Mouse (Mus musculus) heart, postnatal 14 days (tissue): Measurements from ENCODE around the gene Gal3st2b. TPM values are rescaled to one million over a fixed set of nuclear protein-coding genes. Genes with fewer than 3 reads are reported as not detected.
"Not testable (repeated sequence)": the region's sequence is repeated elsewhere in the genome, so short reads cannot be mapped to it uniquely, and the experiment has no call there.

Source experiments
- DNase-seq, 2 experiments: peaks; one replicate each; pipeline ENCODE4 v3.0.0; 2021 to 2022
- intact Hi-C: fragments of 180-260 bp; cut with DNase I; formaldehyde crosslinking; loops from one replicate; pipeline ENCODE4 v1.15.1; 2025
- total RNA-seq, 2 experiments: library from RNA; stranded (reverse); gene quantifications; 2 replicates each; pipeline ENCODE4 v1.2.3; 2021

Gal3st2b gene
- total RNA-seq, 2 experiments from 2014 or later, result 0.78 to 1.1 TPM

DNA sequence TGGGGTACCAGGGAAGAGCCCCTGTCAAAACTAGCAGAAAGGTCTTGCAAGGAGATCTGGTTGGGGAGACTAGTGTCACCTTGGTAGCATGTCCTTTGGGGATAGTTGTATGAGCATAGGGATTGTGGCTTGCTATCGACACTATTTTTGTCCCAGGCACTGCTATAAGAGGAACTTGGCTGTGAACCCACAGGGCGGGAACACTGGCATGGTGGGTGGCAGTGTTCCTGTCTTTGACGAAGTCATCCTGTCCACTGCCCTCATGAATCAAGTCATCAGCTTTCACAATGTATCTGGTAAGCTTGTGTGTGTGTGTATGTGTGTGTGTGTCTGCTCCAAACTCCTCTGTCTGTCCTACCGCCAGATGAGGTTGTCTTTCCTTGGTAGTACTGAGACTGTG, 57.7 kb downstream of the Gal3st2b start:
- DNase-seq, intact Hi-C loops: not testable (repeated sequence)

GRCm38 (mm10) chr1:93978287-93978686, 60.2 kb downstream of the Gal3st2b start:
- DNase-seq, intact Hi-C loops: not testable (repeated sequence)

DNA sequence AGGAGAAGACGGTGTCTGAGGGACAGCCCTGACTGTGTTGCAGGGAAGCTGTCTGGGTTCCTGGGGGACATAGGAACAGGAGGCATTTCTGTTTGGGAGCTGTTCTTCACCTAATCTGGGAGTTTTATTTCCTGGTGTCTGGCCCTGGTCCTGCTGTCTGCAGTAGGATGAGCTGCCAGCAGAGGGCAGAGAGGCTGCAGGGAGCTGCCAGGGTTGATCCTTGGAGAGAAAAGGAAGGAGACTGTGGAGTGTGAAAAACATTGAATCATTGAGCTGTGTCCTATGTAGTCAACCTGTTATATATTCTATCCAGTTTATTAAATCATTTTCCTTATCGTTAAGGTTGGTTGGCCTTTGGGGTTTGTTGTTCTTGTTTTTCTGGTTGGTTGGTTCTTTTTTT, 62.8 kb downstream of the Gal3st2b start:
- intact Hi-C loops, result loop anchor here (10.0 kb wide), 1 partner anchor 94 kb away; no protein-coding TSS in a partner anchor
- not testable (repeated sequence) for DNase-seq

- intact Hi-C loops, result loop anchor here (10.0 kb wide), 1 partner anchor 89 kb away; no protein-coding TSS in a partner anchor
- DNase-seq, result no peak
Observed at GRCm38 (mm10) chr1:93986167-93986566, 68.1 kb downstream of the Gal3st2b start.

DNA sequence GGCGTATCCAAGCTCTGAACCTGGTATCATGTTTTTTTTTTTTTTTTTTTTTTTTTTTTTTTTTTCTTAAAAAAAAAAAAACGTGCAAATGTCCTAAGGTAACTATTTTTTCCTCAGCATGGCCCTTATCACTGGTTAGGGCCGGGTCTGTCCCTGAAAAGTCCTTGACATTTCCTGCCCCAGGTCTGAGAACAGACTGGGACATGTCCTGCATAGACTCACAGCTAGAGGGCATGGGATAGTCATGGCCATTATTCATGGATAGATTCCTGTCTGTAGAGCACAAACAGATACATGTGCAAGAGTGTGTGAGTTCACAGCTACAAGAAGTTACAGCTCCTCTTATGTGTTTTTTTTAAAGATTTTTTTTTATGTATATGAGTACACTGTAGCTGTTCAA, 70.7 kb downstream of the Gal3st2b start:
- intact Hi-C loops, result loop anchor here (10.0 kb wide), 1 partner anchor 86 kb away; no protein-coding TSS in a partner anchor
- DNase-seq, result no peak

- intact Hi-C loops, DNase-seq: not testable (repeated sequence)
Observed at GRCm38 (mm10) chr1:93990209-93990608, 72.1 kb downstream of the Gal3st2b start, which contains the start of gene Gal3st2c. Gene Gal3st2c, plus strand, starts transcription at chr1:93990509.

GRCm38 (mm10) chr1:93991068-93991467, 73.0 kb downstream of the Gal3st2b start:
- not testable (repeated sequence) for DNase-seq

GRCm38 (mm10) chr1:93991491-93991890, 73.4 kb downstream of the Gal3st2b start:
- DNase-seq, intact Hi-C loops: not testable (repeated sequence)

More at GRCm38 (mm10) chr1:93991068-93991467, 73.0 kb downstream of the Gal3st2b start:
- intact Hi-C loops, result not testable (repeated sequence)

Other genes with a start within 250 kb of the Gal3st2b start
- 1 to 10 TPM; 4.5 to 5.5 TPM for gene Bok, start 232.7 kb upstream of the Gal3st2b start, total RNA-seq
- gene Atg4b, start 166.8 kb upstream of the Gal3st2b start, total RNA-seq, result 10 to 100 TPM; 40.9 to 41.8 TPM
- gene Thap4, start 163.4 kb upstream of the Gal3st2b start, total RNA-seq, result 10 to 100 TPM; 60.5 to 73.5 TPM
- gene Dtymk, start 116.4 kb upstream of the Gal3st2b start, total RNA-seq, result 10 to 100 TPM; 33.0 to 33.9 TPM
- 10 to 100 TPM in 1 of 2 experiments, 1 to 10 TPM in 1; 8.3 to 10.6 TPM for gene Ing5, start 114.3 kb upstream of the Gal3st2b start, total RNA-seq
- 10 to 100 TPM; 29.3 to 29.5 TPM for gene D2hgdh, start 93.4 kb upstream of the Gal3st2b start, total RNA-seq
- 1 to 10 TPM; 1.1 to 1.5 TPM for gene Gal3st2, start 57.0 kb upstream of the Gal3st2b start, total RNA-seq
- gene Gal3st2c, start 72.2 kb downstream of the Gal3st2b start, total RNA-seq, result 1 to 10 TPM in 1 of 2 experiments, under 1 TPM in 1; 0.93 to 1.0 TPM
- gene Neu4, start 102.1 kb downstream of the Gal3st2b start, total RNA-seq, result not detected
- under 1 TPM; 0.14 to 0.24 TPM for gene Pdcd1, start 134.2 kb downstream of the Gal3st2b start, total RNA-seq